Mouse (Mus musculus) left cerebral cortex, adult 8-10 months (tissue): ENCODE data around the gene Ppt2. TPM values are rescaled to one million over a fixed set of nuclear protein-coding genes. Genes with fewer than 3 reads are reported as not detected.

Experiments used
- DNase-seq, 2 experiments: peaks; one replicate each; pipeline ENCODE4 v3.0.0; 2022; ENCODE audit warnings: low spot score in 2 of 2
- total RNA-seq, 4 experiments: library from RNA; stranded (reverse); gene quantifications; 2 replicates each; pipeline ENCODE4 v1.2.4; 2022

Gene Ppt2
- total RNA-seq, 4 experiments from 2014 or later: 38.1 to 48.6 (median 45.4) TPM

- DNase-seq: no peak
These were observed 28.4 kb upstream of the Ppt2 start for GRCm38 (mm10) chr17:34656666-34657065.

DNA sequence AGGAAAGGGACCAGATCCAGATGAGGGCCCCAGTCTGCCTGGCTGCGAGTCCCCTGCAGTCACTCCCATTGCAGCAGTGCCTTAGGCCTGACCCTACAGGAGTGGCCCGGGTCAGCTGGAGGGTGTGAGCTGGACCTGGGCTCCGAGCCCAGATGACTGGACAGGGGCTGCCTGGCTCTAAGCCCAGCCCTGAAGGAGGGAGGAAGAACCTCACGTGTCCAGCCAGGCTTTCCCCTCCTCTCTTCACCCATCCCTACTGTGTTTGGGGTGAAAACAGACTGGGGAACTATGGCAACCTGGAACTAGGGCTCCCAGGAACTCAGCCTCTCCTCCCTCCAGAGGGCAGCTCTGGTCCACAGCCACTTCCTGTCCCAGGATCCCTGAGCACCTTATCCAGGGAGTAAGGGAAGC, 27.3 kb upstream of the Ppt2 start:
- DNase-seq: peak in 1 of 2 experiments; percentile 77

- no peak for DNase-seq
These were observed 26.9 kb upstream of the Ppt2 start for GRCm38 (mm10) chr17:34655160-34655559.

DNA sequence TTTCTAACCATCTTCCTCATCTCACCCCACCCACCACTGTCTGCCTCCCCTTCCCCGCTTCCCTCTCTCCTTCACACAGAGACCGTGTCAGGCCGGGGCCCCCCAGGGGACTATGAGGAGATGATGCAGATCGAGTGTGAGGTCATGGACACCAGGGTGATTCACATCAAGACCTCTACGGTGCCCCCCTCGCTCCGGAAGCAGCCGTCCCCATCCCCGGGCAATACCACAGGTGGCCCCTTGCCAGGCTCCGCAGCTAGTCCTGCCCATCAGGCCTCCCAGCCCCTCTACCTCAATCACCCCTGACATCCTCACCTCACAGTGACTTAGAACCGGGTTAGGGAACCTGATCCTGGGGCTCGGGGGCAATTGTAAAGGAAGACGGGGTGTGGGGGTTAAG, 26.1 kb upstream of the Ppt2 start:
- no peak for DNase-seq

DNA sequence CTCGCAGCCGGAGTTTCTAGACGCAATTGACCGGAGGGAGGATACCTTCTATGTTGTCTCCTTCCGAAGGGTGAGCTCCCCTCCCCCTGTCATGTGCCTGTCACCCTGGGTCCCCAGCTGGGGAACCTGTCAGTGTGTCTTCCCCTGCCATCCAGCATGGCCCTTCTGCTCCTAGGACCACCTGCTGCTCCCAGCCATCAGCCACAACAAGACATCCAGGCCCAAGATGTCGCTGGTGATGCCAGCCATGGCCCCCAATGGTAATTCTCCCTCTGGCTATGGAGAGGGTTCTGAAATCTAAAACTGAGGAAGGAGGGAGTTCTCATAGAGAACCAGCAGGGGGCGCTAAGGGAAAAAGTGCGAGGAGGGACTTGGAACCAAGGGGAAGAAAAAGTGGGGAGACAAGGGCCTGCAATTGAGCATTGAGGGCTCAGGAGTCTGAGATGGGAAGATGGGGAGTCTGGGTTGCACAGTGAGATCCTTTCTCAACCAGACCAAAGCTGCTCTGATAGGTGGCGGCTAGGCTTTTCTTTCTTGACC, 25.5 kb upstream of the Ppt2 start:
- DNase-seq: no peak

GRCm38 (mm10) chr17:34652985-34653384, 24.7 kb upstream of the Ppt2 start:
- no peak for DNase-seq

DNA sequence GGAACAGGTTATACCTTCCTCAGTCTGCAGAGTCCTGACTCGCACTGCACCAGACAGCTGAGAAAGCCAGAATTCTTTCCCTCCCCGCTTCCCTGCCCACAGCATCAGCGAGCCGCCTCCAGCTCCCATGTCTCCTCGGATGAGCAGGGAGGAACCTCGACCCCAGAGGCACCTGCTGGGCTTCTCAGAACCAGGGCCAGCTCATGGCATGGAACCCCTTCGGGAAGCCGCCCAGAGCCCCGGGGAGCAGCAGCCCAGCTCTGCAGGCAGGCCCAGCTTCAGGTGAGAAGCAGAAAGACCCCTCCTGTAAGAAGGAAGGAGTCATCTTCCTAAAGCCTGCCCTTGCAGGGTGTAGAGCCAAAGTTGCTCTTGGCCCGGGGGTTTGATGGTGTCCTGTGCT, 24.2 kb upstream of the Ppt2 start:
- DNase-seq: no peak

GRCm38 (mm10) chr17:34651507-34652221, 23.4 kb upstream of the Ppt2 start:
- DNase-seq: no peak

- DNase-seq: no peak
These were observed 22.5 kb upstream of the Ppt2 start for GRCm38 (mm10) chr17:34650781-34651180.

DNA sequence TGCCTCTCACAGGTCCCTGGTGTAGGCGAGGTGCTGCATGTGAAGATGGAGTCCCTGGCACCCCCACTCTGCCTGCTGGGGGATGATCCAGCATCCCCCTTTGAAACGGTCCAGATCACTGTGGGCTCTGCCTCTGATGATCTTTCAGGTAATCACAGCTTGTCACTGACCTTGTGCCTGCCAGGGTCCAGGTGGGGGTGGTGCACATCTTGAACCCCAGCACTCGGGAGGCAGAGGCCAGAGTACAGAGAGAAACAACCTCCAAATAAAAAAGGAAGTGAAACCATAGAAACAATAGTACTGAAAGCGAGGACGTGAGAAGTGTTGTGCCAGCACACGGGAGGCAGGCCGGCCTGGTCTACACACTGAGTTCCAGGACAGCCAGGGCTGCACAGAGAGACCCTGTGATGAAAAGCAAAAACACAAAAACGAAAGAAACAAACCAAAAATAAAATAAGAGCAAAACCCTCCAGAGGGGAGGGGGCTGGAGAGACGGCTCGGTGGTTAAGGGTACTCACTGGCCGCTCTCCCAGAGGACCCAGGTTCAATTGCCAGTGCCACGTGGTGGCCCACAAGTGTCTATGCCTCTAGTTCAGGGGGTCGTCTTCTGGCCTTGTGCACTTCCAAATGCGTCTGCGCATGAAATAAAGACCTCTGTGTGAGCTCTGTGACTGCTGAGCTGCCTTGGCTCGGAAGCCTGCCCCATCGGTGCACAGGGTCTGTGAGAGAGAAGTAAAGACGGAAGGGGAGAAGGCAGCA, 21.0 kb upstream of the Ppt2 start:
- no peak for DNase-seq

GRCm38 (mm10) chr17:34648141-34648890, 20.0 kb upstream of the Ppt2 start:
- DNase-seq: no peak

- peak; percentile 80 to 99 for DNase-seq
These were observed 18.8 kb upstream of the Ppt2 start, which contains the start of gene Atf6b for GRCm38 (mm10) chr17:34646906-34647787. Gene Atf6b (plus strand): TSS chr17:34647146.

DNA sequence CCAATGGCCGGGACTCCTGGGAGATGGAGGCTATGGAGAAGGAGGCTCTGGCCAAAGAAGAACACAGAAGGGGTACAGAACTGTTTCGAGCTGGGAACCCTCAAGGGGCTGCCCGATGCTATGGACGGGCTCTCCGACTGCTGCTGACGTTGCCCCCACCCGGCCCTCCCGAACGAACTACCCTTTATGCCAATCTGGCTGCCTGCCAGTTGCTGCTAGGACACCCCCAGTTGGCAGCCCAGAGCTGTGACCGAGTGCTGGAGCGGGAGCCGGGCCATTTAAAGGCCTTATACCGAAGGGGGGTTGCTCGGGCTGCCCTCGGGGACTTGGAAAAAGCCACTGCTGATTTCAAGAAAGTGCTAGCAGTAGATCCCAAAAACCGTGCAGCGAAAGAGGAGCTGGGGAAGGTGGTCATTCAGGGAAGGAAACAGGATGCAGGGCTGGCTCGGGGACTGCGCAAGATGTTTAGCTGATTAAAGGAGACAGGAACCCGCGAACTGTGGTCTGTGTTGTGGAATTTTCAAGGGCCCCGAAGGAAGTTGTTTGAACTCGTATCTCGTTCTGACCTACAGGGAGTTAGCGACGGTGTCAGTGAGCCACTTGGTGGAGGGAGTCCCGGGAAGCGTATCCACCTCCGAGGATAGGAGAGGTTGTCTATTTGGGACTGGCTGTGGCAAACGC, 17.7 kb upstream of the Ppt2 start:
- peak in 1 of 2 experiments; percentile 18 for DNase-seq

DNA sequence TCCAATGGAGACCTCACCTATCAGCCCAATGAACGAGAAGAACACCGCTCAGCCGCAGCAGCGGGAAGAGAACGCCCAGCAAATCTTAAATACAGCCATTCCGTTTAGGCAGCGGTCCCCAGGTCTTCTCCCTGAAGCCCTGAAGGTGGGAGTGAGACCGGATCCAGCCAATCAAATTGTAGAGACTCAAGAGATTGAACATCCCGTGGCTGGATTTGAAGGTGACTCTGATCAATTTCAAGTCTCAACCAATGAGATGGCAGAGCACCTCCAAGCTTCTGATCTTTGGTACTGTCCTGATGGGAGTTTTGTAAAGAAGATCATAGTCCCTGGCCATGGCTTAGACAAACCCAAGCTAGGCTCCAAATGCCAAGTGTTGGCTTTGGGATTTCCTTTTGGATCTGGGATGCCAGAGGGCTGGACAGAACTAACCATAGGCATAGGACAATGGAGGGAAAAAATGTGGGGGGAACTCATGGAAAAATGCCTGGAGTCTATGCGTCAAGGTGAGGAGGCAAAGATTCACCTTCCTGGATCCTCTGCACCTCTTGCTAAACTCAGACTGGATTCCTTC, 17.0 kb upstream of the Ppt2 start:
- no peak for DNase-seq

- DNase-seq: peak; percentile 92 to 95
These were observed 16.3 kb upstream of the Ppt2 start, which contains the start of gene Fkbpl for GRCm38 (mm10) chr17:34644608-34645007. Gene Fkbpl (plus strand): TSS chr17:34644764.

DNA sequence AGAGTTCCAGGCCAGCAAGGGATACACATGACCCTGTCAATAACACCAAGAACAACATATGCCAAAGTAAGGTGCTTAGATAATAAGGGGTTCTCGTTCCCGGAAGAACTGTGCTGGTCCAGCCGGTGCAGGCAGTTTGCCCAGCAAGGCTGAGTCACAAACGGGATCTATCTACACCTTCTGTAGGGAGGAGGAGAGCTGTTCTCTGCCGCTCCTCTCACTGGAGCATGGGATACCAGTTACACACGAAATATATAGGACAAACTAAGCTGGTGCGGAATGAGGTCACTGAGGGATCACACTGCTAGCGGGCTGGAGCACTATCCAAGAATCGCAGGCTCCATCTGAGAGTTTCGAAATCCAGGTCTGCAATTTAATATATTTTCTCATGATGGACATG, 15.6 kb upstream of the Ppt2 start:
- no peak for DNase-seq

GRCm38 (mm10) chr17:34643379-34643778, 15.1 kb upstream of the Ppt2 start:
- no peak for DNase-seq

GRCm38 (mm10) chr17:34641945-34642344, 13.6 kb upstream of the Ppt2 start:
- DNase-seq: no peak

GRCm38 (mm10) chr17:34640778-34641601, 12.7 kb upstream of the Ppt2 start:
- DNase-seq: no peak
